Mouse (Mus musculus) stomach, embryonic 15.5 days (tissue): ENCODE measurements around the gene Samsn1. TPM values are rescaled to one million over a fixed set of nuclear protein-coding genes. Genes with fewer than 3 reads are reported as not detected.

Source experiments
- ATAC-seq: fragments of 200-750 bp; cut with Nextera tagmentation; 2 replicates; pipeline ENCODE4 v1.8.0; 2017; ENCODE audit warnings: low read depth, moderate number of reproducible peaks, moderate TSS enrichment; ENCODE audit not compliant: insufficient read depth, low FRiP score
- H3K27ac ChIP-seq: fragments of 300-500 bp; sonication (generic); 2 replicates; pipeline ENCODE4 v1.5.1; 2015; ENCODE audit warnings: mild to moderate bottlenecking, inconsistent platforms
- H3K27me3 ChIP-seq: fragments of 300-500 bp; sonication (generic); replicated peaks from 2 replicates; pipeline ENCODE4 v1.6.1; 2015; ENCODE audit warnings: inconsistent platforms
- H3K36me3 ChIP-seq: fragments of 300-500 bp; sonication (generic); 2 replicates; pipeline ENCODE4 v1.6.1; 2015; ENCODE audit warnings: inconsistent platforms
- H3K4me1 ChIP-seq: fragments of 300-500 bp; sonication (generic); 2 replicates; pipeline ENCODE4 v1.6.1; 2015; ENCODE audit warnings: inconsistent platforms
- H3K4me2 ChIP-seq: fragments of 300-500 bp; sonication (generic); 2 replicates; pipeline ENCODE4 v1.6.1; 2015; ENCODE audit warnings: mild to moderate bottlenecking, inconsistent platforms
- H3K4me3 ChIP-seq: fragments of 300-500 bp; sonication (generic); replicated peaks from 2 replicates; pipeline ENCODE4 v1.5.1; 2015; ENCODE audit warnings: inconsistent platforms
- H3K9ac ChIP-seq: fragments of 300-500 bp; sonication (generic); 2 replicates; pipeline ENCODE4 v1.6.1; 2015; ENCODE audit warnings: inconsistent platforms
- H3K9me3 ChIP-seq: fragments of 300-500 bp; sonication (generic); 2 replicates; pipeline ENCODE4 v1.6.1; 2016; ENCODE audit warnings: inconsistent platforms
- WGBS: fragments of 180-500 bp; shearing (Covaris S2); methylation state at CpG from one replicate; pipeline ENCODE4 v1.1.7; 2015; 5-methylcytosine and 5-hydroxymethylcytosine counted together
- polyA plus RNA-seq: library from polyadenylated mRNA; unstranded; fragments of >200 nt; fragmentation: Nextera tagmentation; extraction: Ambion mirVana; gene quantifications from 2 replicates; pipeline ENCODE4 v1.2.1, GENCODE M21; 2015

Gene Samsn1
- polyA plus RNA-seq, 1 experiment from 2014 or later, result 3.7 TPM

DNA sequence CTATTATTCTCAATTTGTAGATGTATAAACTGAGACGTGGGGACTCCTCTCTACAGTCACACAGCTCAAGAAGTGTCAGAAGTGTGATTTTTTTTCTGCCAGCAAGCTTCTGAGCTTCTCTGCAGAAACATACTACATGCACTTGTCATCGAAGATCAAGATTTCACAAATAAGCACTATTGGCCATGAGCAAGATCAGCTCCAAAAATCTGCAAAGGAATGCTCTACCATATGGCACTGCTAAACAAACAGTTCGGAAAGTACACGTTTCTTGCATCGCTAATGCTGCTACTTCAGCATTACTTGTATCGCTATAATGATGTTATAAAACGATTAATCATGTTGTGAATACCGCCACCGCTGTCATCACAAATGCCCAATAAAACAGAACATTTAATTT is 22.0 kb downstream of the Samsn1 start:
- H3K27ac ChIP-seq, result no peak overlapping the region
- no peaks in the 10 kb centered on the region for H3K36me3 ChIP-seq
- ATAC-seq, result no peak
- no peaks in the 10 kb centered on the region for H3K4me1 ChIP-seq
- H3K4me2 ChIP-seq, result no peak overlapping the region
- WGBS, result 80% methylated on average over 9 of the region's 9 CpGs
- no peak overlapping the region for H3K9ac ChIP-seq
- no peak overlapping the region for H3K4me3 ChIP-seq
- H3K27me3 ChIP-seq, result no peaks in the 10 kb centered on the region
- H3K9me3 ChIP-seq, result no peaks in the 10 kb centered on the region

DNA sequence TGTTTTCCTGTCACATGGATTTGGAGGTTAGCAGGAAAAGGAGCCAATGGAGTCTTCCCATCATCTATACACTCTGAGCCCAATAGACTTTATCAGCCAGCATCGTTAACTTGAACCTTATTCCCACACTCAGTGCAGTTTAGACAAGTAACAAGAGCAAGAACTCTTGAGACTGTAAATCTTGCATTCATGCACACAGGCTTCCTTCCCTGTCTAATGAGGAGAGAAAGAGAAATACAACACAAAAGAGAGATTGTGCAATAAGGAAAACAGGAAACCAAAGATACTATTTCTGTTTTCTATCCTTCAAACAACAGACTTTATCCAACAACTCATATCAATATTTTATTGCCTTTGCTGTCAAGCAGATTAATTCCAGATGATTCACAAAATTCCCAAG is 31.9 kb downstream of the Samsn1 start:
- 55% methylated on average over 1 of the region's 1 CpGs for WGBS
- H3K4me1 ChIP-seq, result no peaks in the 10 kb centered on the region
- ATAC-seq, result no peak

DNA sequence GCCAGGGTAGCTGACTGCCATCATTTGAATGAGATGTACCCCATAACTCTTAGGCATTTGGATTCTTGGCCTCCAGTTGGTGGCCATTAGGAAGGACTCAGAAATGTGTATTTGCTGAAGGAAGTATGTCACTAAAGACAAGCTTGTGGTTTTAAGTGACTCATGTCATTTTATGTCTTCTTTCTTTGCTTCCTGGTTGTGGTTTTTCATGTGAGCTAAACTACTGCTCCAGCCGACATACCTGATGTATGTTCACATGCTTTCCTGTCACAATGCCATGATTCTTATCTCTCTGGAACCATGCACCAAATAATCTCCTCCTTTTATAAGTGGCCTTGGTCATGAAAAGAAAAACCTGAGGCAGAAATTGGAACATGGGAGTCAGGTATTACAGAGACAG is 38.2 kb downstream of the Samsn1 start:
- H3K36me3 ChIP-seq, result no peaks in the 10 kb centered on the region
- no peak overlapping the region for H3K4me2 ChIP-seq
- H3K9ac ChIP-seq, result no peak overlapping the region
- no peak overlapping the region for H3K4me3 ChIP-seq
- H3K27me3 ChIP-seq, result no peaks in the 10 kb centered on the region
- 85% methylated on average over 1 of the region's 1 CpGs for WGBS
- no peaks in the 10 kb centered on the region for H3K9me3 ChIP-seq
- ATAC-seq, result no peak
- H3K4me1 ChIP-seq, result no peaks in the 10 kb centered on the region
- H3K27ac ChIP-seq, result no peak overlapping the region

More for the DNA sequence above, 31.9 kb downstream of the Samsn1 start:
- Histone ChIP-seq H3K4me2 (no peak overlapping the region), H3K27me3 (no peaks in the 10 kb centered on the region), H3K9ac (no peak overlapping the region), H3K36me3 (no peaks in the 10 kb centered on the region), H3K27ac (no peak overlapping the region), H3K9me3 (no peaks in the 10 kb centered on the region), H3K4me3 (no peak overlapping the region)

DNA sequence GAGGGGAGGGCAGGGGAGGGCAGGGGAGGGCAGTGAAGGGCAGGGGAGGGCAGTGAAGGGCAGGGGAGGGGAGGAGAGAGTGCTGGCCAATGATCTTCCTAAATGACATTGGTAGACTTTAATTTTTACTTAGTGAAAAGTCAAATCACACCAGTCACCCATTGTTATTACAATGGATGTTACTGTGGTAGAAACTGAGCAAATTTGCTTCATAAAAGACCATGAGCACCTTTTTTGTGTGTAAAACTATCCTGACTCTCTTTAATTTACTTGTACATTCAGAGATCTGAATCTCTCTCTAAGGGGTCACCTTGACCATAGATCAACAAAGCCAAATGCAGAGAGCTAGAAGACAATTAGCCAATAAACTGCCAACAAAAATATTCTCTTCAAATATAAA is 42.7 kb downstream of the Samsn1 start:
- no peak for ATAC-seq
- H3K4me1 ChIP-seq, result no peaks in the 10 kb centered on the region
- no peaks in the 10 kb centered on the region for H3K36me3 ChIP-seq
- no peak overlapping the region for H3K9ac ChIP-seq
- no peak overlapping the region for H3K4me3 ChIP-seq
- H3K9me3 ChIP-seq, result no peaks in the 10 kb centered on the region
- H3K4me2 ChIP-seq, result no peak overlapping the region
- no peaks in the 10 kb centered on the region for H3K27me3 ChIP-seq
- no peak overlapping the region for H3K27ac ChIP-seq

DNA sequence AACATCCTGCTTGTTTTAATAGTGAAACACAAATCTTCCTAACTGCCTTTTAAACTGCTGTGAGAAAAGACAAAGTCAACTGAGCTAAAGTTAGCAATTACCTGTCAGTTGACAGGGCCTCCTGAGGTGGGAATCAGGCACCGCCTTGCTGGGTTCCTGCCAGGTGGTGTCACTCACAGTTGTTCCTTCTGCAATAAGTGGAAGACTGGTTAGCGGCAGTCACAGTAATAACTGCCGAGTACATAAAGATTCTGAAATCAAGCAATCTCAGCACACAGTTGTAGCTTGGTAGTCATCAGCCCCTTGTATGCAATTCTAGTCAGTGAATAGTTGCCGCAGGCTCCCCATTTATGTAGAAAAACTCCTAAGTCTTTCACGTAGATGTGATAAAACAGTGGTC is 44.3 kb downstream of the Samsn1 start:
- ATAC-seq, result no peak
- Histone ChIP-seq H3K4me2 (no peak overlapping the region), H3K36me3 (no peaks in the 10 kb centered on the region), H3K27me3 (no peaks in the 10 kb centered on the region), H3K4me1 (no peaks in the 10 kb centered on the region), H3K9ac (no peak overlapping the region), H3K4me3 (no peak overlapping the region), H3K9me3 (no peaks in the 10 kb centered on the region), H3K27ac (no peak overlapping the region)
- 81% methylated on average over 5 of the region's 5 CpGs for WGBS

DNA sequence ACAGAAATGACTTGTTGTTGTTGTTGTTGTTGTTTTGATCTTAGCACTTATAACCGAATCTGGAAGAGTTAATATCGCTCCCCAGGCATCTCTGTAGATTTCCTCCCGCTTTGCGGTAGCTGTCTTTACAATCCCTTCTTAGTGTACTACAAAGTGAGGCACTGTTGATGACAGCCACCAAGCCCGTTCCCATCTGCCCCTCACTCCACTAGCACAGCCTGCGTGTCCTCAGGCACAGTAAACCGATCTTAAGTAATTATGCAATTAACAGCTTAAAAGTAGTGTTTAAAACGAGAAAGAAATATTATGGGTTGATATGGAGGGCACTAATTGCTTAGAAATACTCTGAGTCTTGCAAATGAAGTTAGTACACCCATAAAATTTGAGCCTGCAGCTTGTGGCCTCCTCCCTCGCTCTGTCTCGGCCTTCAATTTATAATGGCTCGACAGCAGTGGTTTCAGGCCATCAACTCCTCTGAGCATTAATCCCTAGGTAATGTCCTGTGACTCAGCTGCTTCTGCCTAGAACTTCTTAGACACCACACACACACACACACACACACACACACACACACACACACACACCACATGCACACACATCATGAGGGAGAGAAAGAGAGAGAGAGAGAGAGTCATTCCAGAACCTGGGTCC is 46.3 kb downstream of the Samsn1 start:
- no peak for ATAC-seq
- Histone ChIP-seq H3K4me1 (no peaks in the 10 kb centered on the region), H3K36me3 (no peaks in the 10 kb centered on the region), H3K9ac (no peak overlapping the region), H3K4me3 (no peak overlapping the region), H3K27ac (no peak overlapping the region), H3K9me3 (no peaks in the 10 kb centered on the region), H3K27me3 (no peaks in the 10 kb centered on the region), H3K4me2 (no peak overlapping the region)
- WGBS, result 80% methylated on average over 11 of the region's 11 CpGs

DNA sequence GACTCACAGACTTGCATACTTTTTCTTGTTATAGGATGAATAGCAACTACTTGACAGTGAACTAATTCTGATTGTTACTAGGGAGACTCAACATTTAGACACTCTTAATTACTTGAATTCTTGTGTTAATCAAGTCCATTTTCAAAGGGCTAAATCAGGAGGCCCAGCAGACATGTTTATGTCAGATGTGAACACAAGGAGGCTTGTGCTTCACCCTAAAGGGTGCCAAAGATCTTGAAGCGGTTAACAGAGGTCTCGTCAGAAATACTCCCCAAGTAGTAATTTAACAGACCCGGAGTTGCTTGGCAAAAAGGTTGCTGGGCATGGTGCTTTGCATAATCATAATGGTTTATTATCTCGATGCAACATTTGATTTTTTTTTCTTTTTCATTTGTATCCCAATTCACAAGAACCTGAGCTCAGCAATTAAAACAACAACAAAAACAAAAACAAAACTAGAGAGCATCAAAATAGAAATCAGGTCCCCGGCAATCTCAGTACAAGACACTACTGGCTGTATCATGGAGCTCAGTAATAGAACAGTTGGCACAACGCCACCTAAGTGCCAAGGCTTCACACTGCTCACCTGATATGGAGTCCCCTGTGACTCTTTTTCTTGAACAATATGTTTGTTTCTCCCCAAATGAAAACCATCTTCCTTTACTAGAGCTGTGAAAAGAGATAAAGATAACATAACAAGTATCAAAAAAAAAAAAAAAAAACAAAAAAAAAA is 51.6 kb downstream of the Samsn1 start:
- no peak overlapping the region for H3K9ac ChIP-seq
- H3K27me3 ChIP-seq, result no peaks in the 10 kb centered on the region
- no peak for ATAC-seq
- no peaks in the 10 kb centered on the region for H3K9me3 ChIP-seq
- H3K4me1 ChIP-seq, result no peaks in the 10 kb centered on the region
- H3K36me3 ChIP-seq, result no peaks in the 10 kb centered on the region
- no peak overlapping the region for H3K4me3 ChIP-seq
- H3K27ac ChIP-seq, result no peak overlapping the region
- WGBS, result 91% methylated on average over 6 of the region's 6 CpGs
- no peak overlapping the region for H3K4me2 ChIP-seq

DNA sequence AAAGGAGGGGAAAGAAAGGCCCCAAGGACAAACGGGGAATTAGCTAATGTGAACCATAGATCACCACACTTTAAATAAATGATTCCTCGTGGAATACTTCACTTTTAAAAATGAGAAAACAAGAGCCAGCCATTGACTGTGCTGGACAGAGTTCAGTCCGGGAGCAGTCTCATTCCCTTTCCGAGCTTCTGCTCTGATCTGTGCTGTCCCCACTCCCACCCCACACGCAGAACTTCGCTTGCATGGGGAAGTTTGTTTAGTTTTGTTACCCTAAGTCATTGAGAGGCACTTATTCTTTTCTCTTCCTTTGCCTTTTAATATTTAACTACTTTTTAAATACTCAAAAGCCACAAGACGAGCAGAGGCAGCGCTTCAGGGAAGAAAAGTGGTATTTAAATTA is 60.1 kb downstream of the Samsn1 start:
- no peaks in the 10 kb centered on the region for H3K4me1 ChIP-seq
- H3K9me3 ChIP-seq, result no peaks in the 10 kb centered on the region
- H3K27ac ChIP-seq, result no peak overlapping the region
- no peaks in the 10 kb centered on the region for H3K27me3 ChIP-seq
- H3K4me2 ChIP-seq, result no peak overlapping the region
- H3K4me3 ChIP-seq, result no peak overlapping the region
- no peaks in the 10 kb centered on the region for H3K36me3 ChIP-seq
- H3K9ac ChIP-seq, result no peak overlapping the region
- WGBS, result 22% methylated on average over 8 of the region's 8 CpGs
- ATAC-seq, result no peak

DNA sequence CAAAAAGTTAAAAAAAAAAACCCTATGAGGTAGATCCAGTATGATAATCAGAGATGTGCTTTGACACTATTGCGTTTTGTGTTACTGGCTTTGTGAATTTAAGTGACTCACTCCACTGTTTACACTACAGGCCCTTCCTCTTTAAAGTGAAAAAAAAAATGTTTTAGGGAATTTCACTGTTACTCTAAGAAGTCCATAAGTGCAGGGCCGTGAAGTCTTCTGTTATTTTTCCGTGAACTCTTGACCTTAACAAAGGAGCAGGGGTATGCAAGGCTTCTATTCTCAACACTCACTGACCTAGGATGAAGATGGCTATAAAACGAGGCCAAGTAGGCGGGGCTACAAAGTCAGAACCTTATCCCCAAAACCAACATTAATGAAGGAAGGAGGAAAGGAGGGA is 60.6 kb downstream of the Samsn1 start:
- Histone ChIP-seq H3K4me2 (no peak overlapping the region), H3K4me1 (no peaks in the 10 kb centered on the region), H3K36me3 (no peaks in the 10 kb centered on the region), H3K4me3 (no peak overlapping the region), H3K27ac (no peak overlapping the region), H3K27me3 (no peaks in the 10 kb centered on the region), H3K9ac (no peak overlapping the region), H3K9me3 (no peaks in the 10 kb centered on the region)
- WGBS, result 31% methylated on average over 5 of the region's 5 CpGs
- ATAC-seq, result no peak

DNA sequence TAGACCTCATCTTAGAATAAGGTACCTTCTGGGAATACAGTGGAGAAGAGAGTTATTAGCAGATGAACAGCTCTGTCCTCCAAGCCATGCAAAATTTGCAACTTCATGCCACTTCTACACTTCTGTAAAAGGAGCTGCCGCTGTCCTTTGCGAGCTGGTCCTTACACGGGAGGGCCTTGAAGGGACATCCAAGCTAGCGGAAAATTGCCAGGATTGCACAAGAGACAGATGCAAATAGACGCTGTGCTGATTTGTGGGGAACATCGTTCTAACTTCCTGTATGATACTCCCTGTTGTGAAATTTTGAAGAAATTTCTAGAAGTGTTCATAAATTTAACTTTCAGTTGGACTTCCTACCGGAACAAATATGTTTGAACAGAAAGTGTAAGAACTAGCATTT is 61.0 kb downstream of the Samsn1 start:
- Histone ChIP-seq H3K4me3 (no peak overlapping the region), H3K9me3 (no peaks in the 10 kb centered on the region), H3K4me1 (no peaks in the 10 kb centered on the region), H3K9ac (no peak overlapping the region), H3K4me2 (no peak overlapping the region), H3K27me3 (no peaks in the 10 kb centered on the region), H3K36me3 (no peaks in the 10 kb centered on the region), H3K27ac (no peak overlapping the region)
- 80% methylated on average over 7 of the region's 7 CpGs for WGBS
- no peak for ATAC-seq

DNA sequence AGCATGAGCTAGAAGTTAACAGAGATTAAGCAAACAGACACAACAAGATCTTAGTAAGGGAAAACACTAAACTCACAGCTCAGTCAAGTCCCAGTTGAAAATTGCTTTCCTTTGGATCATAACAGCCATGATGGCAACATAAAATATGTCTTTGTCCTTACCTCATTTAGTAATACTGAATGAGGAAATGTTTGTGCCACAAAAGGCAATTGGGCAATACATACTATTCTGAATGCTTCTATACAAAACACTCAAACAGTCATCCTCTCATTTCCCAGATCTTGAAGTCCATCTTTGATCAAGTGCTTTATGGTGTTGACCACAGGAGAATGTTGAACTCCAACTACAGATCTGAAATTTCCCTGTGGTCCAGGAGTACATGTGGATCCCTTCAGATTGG is 88.7 kb downstream of the Samsn1 start:
- no peak overlapping the region for H3K27ac ChIP-seq
- no peak for ATAC-seq
- no peak overlapping the region for H3K4me3 ChIP-seq
- no peaks in the 10 kb centered on the region for H3K4me1 ChIP-seq
- no peaks in the 10 kb centered on the region for H3K9me3 ChIP-seq
- H3K27me3 ChIP-seq, result no peaks in the 10 kb centered on the region
- no peaks in the 10 kb centered on the region for H3K36me3 ChIP-seq
- H3K4me2 ChIP-seq, result no peak overlapping the region
- H3K9ac ChIP-seq, result no peak overlapping the region

DNA sequence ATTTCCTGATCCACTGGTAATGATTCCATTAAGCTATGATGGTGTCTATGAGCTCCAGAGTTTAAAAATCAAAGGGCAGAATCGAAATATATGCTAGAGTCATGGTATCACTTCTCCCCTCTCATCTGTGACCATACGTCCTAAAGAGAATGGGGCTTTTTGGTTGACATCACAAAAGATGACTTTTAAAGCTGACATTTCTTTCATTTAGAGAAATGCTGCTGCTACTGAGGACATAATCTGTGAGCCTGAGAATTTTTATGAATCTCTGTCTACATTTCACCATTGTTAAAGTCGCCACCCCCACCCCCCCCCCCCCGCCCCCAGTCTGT is 91.9 kb downstream of the Samsn1 start:
- H3K9me3 ChIP-seq, result no peaks in the 10 kb centered on the region
- WGBS, result 78% methylated on average over 4 of the region's 4 CpGs
- H3K36me3 ChIP-seq, result no peaks in the 10 kb centered on the region
- H3K4me1 ChIP-seq, result no peaks in the 10 kb centered on the region
- H3K4me3 ChIP-seq, result no peak overlapping the region
- ATAC-seq, result no peak
- no peak overlapping the region for H3K4me2 ChIP-seq
- H3K9ac ChIP-seq, result no peak overlapping the region
- H3K27me3 ChIP-seq, result no peaks in the 10 kb centered on the region
- H3K27ac ChIP-seq, result no peak overlapping the region
